Mouse (Mus musculus): ENCODE measurements around the gene Mei1. TPM values are rescaled to one million over a fixed set of nuclear protein-coding genes. Genes with fewer than 3 reads are reported as not detected.

The Mei1 gene
- polyA plus RNA-seq, 1 experiment from 2014 or later, result 0.04 TPM

DNA sequence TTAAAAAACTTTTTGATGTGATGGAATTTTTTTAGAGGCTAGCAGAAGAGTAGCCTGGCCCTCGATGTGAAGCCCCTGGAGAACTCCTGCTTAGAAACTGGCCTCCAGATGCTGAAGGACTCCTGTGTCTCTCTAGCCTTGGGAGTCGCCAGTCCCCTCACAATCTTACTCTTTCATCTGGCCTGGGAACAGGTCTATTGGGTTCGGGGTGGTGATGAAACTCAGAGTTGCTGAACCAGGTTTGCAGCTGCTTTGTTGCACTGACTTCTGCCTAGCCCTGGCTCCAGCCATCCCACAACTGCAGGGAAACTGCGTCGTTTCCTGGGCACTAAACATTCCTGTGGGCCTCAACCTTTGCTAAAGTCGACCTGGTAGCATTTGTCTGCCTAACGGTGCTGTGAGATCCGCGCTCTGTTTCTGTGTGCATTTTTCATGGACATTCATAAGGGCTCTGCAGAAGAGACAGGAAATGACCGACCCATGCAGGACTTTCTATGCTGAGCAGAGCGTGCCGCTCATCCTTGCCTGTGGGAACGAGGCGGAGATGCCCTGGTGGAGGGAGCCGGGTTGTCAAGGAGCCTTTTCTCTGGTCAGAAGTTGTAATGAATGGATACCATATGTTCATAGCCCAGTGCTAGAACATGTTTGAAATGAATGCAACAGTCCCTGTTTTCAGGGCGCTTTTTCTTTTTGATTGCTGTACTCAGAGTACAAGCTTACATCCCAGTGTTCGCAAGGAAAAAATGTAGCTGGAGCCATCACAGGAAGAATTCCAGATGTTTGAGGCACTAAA is 88.6 kb downstream of the Mei1 start:
- ATAC-seq, result no peak
- peaks cover 24% of the 10 kb centered on the region for H3K4me1 ChIP-seq
- no peak overlapping the region for H3K4me3 ChIP-seq
- no peak overlapping the region for H3K4me2 ChIP-seq
- H3K27me3 ChIP-seq, result no peaks in the 10 kb centered on the region
- H3K9ac ChIP-seq, result 0 out of 2 replicates have a peak overlapping the region, but pooled peaks have one; percentile 17
- 79% methylated on average over 17 of the region's 17 CpGs for WGBS
- H3K27ac ChIP-seq, result 0 out of 2 replicates have a peak overlapping the region, but pooled peaks have one; percentile 2
- H3K9me3 ChIP-seq (replicated peaks), result no peaks in the 10 kb centered on the region
- H3K36me3 ChIP-seq (ENCODE audit: poor library complexity, severe bottlenecking), result peaks cover 12% of the 10 kb centered on the region

DNA sequence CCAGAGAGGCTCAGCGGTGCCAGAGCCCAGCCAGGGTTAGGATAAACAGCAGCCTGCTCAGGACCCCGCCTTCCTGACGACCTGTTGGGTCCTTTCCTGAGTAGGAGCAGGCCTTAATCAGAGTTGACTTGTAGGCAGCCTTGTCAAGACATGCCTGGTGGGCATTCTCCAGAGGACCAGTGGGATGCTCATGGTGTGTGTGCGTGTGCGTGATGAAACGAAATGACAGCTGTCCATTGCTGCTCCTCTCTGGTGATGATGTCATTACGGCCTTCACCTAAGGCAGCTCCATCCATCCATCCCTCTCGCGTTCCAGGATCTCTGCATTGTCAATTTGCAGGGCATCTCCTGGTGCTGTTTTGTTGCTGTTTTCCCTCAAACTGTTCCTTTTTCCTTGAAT is 89.7 kb downstream of the Mei1 start:
- ATAC-seq, result no peak
- H3K27me3 ChIP-seq, result no peaks in the 10 kb centered on the region
- H3K4me1 ChIP-seq, result peaks cover 34% of the 10 kb centered on the region
- H3K9ac ChIP-seq, result no peak overlapping the region
- peaks cover 12% of the 10 kb centered on the region for H3K36me3 ChIP-seq (ENCODE audit: poor library complexity, severe bottlenecking)
- H3K27ac ChIP-seq, result no peak overlapping the region
- 84% methylated on average over 9 of the region's 9 CpGs for WGBS
- no peak overlapping the region for H3K4me3 ChIP-seq
- H3K4me2 ChIP-seq, result no peak overlapping the region
- H3K9me3 ChIP-seq (replicated peaks), result no peaks in the 10 kb centered on the region

DNA sequence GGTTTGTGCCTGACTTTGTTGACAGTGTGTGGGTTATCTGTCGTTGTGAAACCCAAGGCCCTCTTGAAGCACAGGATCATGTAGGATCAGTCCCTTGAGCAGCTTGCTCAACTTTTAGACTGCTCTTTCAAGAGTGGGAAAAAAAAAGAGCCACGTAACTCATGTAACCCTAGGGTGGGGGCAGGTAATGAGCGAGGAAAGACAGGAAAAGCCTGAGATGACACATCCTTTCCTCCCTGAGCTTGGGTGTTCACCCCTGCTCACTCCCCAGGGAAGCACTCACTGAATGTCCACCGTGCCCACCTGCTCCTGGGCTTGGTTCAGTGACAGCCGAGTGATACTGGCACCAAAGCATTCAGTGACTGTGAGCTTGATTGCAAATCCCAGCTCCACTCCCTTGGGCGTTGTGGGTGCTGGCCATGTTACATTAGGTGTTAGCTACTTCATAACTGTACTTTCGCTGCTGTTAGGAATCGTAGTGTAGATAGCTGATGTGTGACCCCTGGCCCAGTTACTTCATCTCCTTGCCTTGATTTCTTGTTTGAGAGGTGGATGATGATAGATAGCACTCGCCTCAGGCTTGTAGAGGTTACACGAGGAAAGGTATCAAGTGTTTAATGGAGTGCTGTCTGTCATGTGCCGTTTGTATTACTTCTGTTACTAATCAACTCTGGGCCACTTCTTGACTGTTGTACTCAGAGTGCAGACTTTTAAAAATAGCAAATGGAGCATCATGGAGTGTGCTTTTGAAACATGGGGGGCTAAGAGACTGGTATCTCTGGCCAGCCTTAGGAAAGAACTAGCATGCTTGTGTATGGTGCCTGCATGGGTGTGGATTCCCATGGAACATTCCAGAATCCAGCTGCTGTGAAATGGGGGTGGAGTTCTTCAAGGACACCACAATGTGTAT is 91.2 kb downstream of the Mei1 start:
- Histone ChIP-seq H3K9ac (no peak overlapping the region), H3K27ac (no peak overlapping the region), H3K4me3 (no peak overlapping the region), H3K4me1 (peaks cover 41% of the 10 kb centered on the region), H3K27me3 (no peaks in the 10 kb centered on the region), H3K36me3 (ENCODE audit: poor library complexity, severe bottlenecking) (peaks cover 8% of the 10 kb centered on the region), H3K9me3 (replicated peaks) (no peaks in the 10 kb centered on the region), H3K4me2 (no peak overlapping the region)
- 86% methylated on average over 11 of the region's 11 CpGs for whole genome bisulfite sequencing
- no peak for ATAC-seq

DNA sequence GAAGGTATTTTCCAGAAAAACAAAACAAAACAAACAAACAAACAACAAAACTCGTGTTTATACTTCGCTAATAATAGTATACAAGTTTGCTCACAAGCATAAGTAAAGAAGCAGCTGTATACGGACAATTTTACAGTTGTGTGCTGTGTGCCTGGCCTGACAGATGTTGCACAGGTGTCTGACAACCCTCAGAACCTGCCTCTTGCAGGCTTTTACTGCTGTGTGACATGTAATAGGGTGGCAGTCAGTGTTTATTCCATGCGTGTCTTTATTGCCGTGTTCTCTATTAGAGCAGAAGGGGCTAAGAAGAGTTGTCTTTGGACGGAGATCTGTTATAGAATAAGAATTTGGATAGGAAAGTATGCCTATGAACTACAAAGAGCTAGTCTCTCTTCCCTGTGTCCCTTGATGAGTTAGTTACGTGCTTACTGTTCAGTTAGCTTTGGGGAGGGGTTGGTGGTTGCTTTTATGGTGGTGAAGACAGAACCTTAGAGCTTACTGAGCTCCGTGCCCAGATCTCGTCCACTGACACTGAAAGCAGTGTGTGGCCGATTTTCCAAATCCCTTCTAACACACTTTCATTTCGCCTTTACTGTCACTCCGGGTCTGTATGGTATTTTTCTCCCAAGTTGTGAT is 92.3 kb downstream of the Mei1 start:
- ATAC-seq, result no peak
- peaks cover 52% of the 10 kb centered on the region for H3K4me1 ChIP-seq
- WGBS, result 88% methylated on average over 12 of the region's 12 CpGs

DNA sequence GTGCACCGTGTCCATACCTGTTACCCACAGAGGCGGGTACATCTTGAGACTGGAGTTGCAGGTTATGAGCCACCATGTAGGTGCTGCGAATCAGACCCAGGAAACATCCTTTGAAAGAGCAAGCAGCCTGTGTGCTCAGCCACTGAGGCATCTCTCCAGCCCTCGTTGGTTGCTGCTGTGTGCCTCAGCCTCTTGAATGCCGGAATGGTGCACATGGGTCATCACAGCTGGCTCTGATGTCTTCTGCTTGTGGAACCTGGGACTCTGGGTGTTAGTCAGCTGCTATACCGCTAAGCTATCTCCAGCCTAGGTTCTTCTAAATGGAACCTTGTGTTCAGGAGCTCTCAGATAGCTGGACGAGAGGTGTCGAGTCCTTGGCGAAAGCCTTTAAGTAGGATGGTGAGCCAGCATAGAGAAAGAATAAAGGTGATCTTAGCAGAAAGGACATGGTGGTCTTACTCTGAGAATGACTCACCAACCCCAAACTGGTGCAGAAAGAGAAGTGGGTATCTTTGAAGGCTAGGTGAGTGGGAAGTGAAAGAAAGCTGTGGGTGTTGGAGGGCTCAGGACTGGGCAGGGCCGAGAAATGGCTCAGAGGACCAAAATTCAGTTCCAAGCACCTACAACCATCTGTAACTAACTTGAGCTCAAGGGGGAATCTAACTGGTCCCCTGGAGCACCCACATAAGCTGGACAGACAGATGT is 93.7 kb downstream of the Mei1 start:
- WGBS, result 85% methylated on average over 10 of the region's 10 CpGs
- H3K4me1 ChIP-seq, result peaks cover 57% of the 10 kb centered on the region
- no peak overlapping the region for H3K27ac ChIP-seq

More for the DNA sequence above, 92.3 kb downstream of the Mei1 start:
- no peak overlapping the region for H3K9ac ChIP-seq
- H3K4me3 ChIP-seq, result no peak overlapping the region
- H3K27me3 ChIP-seq, result no peaks in the 10 kb centered on the region
- no peak overlapping the region for H3K4me2 ChIP-seq
- peaks cover 4% of the 10 kb centered on the region; the same call in 1 of the 2 replicates for H3K36me3 ChIP-seq (ENCODE audit: poor library complexity, severe bottlenecking)
- no peak overlapping the region for H3K27ac ChIP-seq
- H3K9me3 ChIP-seq (replicated peaks), result no peaks in the 10 kb centered on the region

DNA sequence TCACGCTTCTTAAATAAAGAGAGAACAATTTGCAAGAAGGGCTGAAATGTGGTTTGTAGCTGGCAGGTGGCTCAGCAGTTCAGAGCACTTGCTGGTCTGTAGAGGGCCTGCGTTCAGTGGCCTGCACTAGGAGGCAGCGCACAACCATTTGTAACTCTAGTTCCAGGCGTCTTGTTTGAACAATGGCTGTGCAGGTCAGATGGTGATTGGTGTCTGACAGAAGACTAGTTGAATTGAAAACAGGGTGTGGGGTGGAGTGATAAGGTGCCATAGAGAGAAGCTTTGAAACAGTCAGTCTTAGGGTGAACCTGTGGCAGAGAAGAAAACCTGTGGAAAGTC is 94.2 kb downstream of the Mei1 start:
- no peak overlapping the region for H3K4me3 ChIP-seq
- H3K36me3 ChIP-seq (ENCODE audit: poor library complexity, severe bottlenecking), result peaks cover 6% of the 10 kb centered on the region; the same call in 1 of the 2 replicates
- no peak overlapping the region; the same call in 1 of the 2 replicates for H3K27ac ChIP-seq
- H3K27me3 ChIP-seq, result no peaks in the 10 kb centered on the region
- H3K9ac ChIP-seq, result no peak overlapping the region
- H3K4me2 ChIP-seq, result no peak overlapping the region
- WGBS, result 44% methylated on average over 4 of the region's 4 CpGs
- peaks cover 53% of the 10 kb centered on the region for H3K4me1 ChIP-seq
- no peak for ATAC-seq
- H3K9me3 ChIP-seq (replicated peaks), result no peaks in the 10 kb centered on the region

More for the DNA sequence above, 93.7 kb downstream of the Mei1 start:
- Histone ChIP-seq H3K9ac (no peak overlapping the region), H3K36me3 (ENCODE audit: poor library complexity, severe bottlenecking) (peaks cover 4% of the 10 kb centered on the region; the same call in 1 of the 2 replicates), H3K4me3 (no peak overlapping the region), H3K4me2 (no peak overlapping the region), H3K9me3 (replicated peaks) (no peaks in the 10 kb centered on the region), H3K27me3 (no peaks in the 10 kb centered on the region)
- no peak for ATAC-seq

DNA sequence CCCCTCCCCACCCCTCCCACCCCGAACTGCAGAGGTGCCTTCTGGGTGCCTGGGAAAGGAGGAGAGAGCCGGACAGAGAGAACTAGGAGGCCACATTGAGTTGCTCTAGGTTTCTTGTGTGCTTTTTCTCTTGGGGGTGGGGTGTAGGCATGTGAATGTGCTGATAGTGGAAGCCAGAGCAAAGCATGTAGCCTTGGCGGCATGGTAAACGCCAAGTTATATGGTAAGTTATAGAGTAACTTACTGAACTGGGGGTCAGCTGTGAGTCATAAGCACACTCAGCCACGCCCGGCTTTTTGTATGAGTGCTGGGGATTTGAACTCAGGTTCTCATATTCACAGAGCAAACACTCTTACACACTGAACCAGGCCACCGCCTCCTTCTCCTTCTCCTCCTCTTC is 94.7 kb downstream of the Mei1 start:
- WGBS, result 85% methylated on average over 7 of the region's 7 CpGs
- no peaks in the 10 kb centered on the region for H3K27me3 ChIP-seq
- peaks cover 48% of the 10 kb centered on the region for H3K4me1 ChIP-seq
- ATAC-seq, result no peak
- peaks cover 6% of the 10 kb centered on the region; the same call in 1 of the 2 replicates for H3K36me3 ChIP-seq (ENCODE audit: poor library complexity, severe bottlenecking)
- no peak overlapping the region for H3K4me2 ChIP-seq
- no peak overlapping the region for H3K9ac ChIP-seq
- H3K27ac ChIP-seq, result no peak overlapping the region
- no peak overlapping the region for H3K4me3 ChIP-seq
- no peaks in the 10 kb centered on the region for H3K9me3 ChIP-seq (replicated peaks)

DNA sequence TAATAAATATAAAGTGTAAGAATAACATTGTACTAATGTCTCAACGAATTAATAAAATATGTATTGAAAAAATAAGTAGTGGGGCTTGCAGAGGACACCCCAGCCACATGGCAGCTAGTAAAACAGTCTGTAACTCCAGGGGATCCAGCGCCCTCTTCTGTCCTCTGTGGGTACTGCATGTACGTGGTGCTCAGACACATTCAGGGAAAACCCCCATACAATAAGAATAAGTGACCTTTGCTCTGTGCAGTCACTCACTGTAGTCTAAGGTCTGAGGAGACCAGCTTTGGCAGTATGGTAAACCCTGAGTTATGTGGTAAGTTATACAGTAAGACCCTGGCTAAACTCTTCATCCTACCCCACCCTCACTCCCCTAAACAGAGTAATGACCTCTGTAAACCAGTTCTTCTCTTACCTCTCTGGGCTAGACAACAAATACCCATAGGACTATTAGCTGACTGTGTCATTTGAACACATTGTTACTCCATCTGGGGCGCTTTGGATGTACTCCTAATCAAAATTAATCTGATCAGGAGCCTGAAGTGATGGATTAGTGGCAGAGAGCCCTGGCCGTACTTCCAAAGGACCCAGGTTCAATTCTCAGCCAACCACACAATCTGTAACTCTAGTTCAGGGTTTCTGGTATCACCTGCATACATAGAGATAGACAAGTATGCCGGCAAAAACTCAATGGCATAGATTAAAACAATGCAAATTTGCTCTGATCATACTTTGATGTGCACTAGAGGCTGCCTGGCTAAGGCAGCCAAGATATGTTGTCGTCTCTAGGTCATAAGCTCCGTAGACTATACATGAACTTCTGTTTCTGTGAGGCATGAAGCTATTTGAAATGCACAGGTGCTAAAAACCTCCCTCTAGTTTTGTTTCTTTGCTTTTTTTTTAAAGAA is 95.8 kb downstream of the Mei1 start:
- ATAC-seq, result peak; percentile 50; the same call in 1 of the 2 replicates
- WGBS, result 60% methylated on average over 8 of the region's 8 CpGs
- peaks cover 43% of the 10 kb centered on the region for H3K4me1 ChIP-seq

DNA sequence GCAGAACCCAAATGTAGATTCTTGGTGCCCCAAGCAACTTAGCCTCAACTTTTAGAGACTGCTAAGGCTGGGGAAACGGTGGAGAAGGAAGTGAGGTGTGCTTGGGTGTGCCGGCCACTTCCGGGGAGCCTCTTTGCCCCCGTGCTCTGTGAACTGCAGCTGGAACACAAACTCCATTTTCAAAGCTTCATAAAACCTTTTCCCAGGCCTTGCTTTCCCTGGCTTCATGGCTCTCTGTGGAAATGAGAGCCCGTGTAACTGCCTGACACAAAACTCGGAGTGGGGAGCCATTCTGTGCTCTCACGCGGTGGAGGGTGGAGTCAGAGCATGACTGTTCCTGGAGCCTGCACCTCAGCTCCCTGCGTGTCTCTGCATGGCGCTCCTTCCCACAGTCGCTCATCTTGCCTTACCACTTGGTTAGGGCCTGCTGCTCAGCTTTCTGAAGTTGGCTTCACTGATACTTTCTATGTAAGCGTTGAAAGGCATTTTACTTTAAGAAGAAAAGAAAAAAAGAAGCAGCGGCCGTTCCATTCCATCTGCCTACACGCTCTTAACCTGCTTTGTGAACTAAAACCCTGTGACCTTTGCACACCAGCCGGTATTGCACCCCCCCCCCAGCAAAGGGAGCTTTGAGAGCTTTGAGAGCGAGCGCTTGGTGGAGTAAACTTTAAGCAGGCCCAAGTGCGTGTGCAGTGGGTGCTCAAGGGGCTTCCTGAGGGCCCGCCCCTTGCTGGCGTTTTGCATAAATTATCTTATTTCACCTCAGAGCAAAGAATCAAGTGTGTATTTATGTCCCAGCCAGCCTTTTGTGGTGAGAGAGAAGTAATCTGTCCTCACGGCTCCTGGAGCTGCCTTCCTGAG is 96.7 kb downstream of the Mei1 start:
- Histone ChIP-seq H3K36me3 (ENCODE audit: poor library complexity, severe bottlenecking) (peaks cover 25% of the 10 kb centered on the region), H3K27ac (peak overlapping the region; percentile 51), H3K9ac (peak overlapping the region; percentile 37; the same call in 1 of the 2 replicates), H3K4me3 (no peak overlapping the region), H3K27me3 (no peaks in the 10 kb centered on the region), H3K4me1 (peaks cover 43% of the 10 kb centered on the region), H3K9me3 (replicated peaks) (no peaks in the 10 kb centered on the region), H3K4me2 (0 out of 2 replicates have a peak overlapping the region, but pooled peaks have one; percentile 14)
- ATAC-seq, result no peak
- WGBS, result 48% methylated on average over 22 of the region's 22 CpGs

More for the DNA sequence above, 95.8 kb downstream of the Mei1 start:
- no peak overlapping the region for H3K9ac ChIP-seq
- H3K9me3 ChIP-seq (replicated peaks), result no peaks in the 10 kb centered on the region
- no peak overlapping the region for H3K4me3 ChIP-seq
- peaks cover 16% of the 10 kb centered on the region for H3K36me3 ChIP-seq (ENCODE audit: poor library complexity, severe bottlenecking)
- no peaks in the 10 kb centered on the region for H3K27me3 ChIP-seq
- H3K4me2 ChIP-seq, result no peak overlapping the region
- H3K27ac ChIP-seq, result no peak overlapping the region
